Mouse (Mus musculus): ENCODE results near the gene Capn13. TPM values are rescaled to one million over a fixed set of nuclear protein-coding genes. Genes with fewer than 3 reads are reported as not detected.
"Not testable (repeated sequence)": the region's sequence is repeated elsewhere in the genome, so short reads cannot be mapped to it uniquely, and the experiment has no call there.

Capn13 gene
- total RNA-seq, 2 experiments from 2014 or later, result not detected

GRCm38 (mm10) chr17:73342673-73343072 is 58.0 kb downstream of the Capn13 start:
- no peak for DNase-seq

DNA sequence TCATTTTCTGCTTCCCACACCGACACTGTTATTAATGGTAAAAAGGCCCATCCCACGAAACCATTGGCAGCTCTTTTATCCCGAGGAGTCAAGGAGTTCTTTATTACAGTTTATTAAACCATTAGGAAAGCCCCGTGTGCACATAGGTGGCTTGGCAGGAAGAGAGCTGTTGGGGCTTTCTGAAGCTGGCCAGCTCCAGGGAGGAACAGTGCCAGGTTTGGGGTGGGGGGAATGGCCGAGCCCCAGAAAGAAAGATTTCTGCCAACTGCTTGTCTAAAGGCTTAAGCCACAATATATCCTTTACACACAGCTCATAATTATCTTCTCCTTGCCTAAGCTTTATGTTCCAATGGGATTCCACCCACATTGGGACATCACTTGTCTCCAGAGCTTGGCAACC is 71.6 kb downstream of the Capn13 start:
- DNase-seq, result no peak

DNA sequence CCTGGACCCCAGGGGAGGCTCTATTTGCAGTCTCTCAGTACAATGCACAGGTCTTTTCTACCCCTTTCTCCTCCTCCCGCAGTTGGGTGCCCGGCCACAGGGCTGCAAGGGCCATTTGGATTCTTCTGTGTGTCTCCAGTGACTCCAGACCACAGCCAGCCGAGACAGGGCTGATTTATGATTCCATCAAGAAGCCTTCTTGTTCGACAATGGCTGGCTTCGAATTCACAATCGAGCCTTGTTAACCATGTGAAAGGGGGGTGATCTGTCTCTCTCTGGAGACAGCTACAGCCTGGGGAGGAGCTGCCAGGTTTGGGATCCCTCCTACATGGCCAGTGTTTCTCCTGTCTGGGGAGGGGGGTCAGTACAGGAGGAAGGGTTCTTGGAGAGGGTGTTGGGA is 75.4 kb downstream of the Capn13 start:
- no peak for DNase-seq

DNA sequence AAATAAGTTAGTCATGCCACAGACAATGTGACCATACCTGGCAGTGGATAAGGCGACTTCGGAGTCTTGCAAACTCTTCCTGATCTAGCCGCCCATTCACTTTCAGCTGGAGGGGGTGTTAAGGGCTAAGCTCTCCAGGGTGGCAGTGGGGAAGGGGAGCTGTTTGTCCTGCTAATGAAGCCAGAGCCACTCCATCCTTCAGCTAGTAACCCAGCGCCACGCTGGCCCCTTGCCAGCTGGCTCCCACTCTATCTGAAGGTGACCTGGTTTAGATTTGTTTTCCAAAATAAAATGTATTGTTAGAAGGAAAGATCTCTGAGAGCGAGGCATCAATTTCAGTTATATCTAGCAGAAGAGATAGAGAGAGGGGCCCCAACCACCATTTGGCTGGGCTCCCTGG is 75.9 kb downstream of the Capn13 start:
- no peak for DNase-seq

DNA sequence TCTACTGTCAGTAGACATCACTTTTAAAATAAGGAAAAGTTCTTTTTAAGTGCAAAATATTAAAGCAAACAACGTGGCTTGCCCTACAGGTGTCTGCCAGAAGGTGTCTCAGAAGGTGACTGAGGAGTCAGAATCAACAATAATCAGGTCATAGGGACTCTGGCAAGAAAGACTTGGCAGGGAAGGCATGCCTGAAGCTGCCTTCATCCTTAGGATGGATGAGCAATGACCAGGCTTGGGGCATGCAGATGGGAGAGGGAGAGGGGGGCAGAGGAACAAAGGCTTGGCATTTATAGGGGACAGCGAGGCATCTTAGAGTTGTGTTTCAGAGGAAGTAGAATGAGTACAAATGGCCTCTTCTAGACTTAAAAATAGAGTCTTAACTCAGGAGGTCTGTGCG is 76.7 kb downstream of the Capn13 start:
- DNase-seq, result no peak

- DNase-seq, result no peak
These were observed 85.9 kb downstream of the Capn13 start for GRCm38 (mm10) chr17:73314786-73315185.

- DNase-seq, result no peak
These were observed 89.2 kb downstream of the Capn13 start for GRCm38 (mm10) chr17:73311491-73311890.

DNA sequence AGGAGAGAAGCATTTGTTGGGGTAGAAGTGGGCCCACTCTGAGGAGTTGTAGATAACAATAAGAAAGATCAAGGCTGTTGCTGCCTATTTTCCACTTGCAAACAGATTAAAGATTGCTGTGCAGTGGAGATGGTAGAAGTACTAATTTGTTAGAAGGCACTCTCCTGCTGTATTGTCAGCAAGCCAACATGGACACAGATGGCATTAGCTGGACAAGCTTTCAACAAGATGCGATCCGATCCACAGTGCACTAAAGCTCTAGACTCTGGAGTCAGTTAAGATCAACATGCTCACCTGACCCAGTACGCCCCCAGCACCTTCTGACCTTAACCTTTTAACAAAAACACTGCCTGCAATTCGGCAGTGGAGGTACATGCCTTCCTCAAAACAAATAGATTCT is 92.0 kb downstream of the Capn13 start:
- no peak for DNase-seq

DNA sequence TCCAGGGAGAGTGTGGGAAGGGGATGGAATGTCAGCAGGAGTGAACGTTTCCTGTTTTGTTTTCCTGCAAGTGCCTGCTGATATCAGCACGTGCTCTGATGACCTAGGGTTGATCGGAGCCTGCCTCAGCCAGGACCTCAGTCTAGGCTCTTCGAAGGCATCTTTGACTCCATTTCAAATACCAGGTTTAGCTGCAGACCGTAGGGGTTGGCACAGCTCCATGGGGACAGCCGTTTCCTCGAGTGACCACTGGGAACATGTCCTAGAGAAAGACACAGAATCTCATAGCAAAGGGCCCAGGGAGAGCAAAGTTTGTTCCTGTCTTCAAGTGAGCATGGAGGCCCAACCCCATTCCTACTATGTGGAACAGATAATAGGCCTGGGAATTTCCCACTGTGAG is 94.0 kb downstream of the Capn13 start:
- DNase-seq, result no peak

GRCm38 (mm10) chr17:73305622-73306021 is 95.0 kb downstream of the Capn13 start:
- peak; percentile 29 to 37 for DNase-seq

DNA sequence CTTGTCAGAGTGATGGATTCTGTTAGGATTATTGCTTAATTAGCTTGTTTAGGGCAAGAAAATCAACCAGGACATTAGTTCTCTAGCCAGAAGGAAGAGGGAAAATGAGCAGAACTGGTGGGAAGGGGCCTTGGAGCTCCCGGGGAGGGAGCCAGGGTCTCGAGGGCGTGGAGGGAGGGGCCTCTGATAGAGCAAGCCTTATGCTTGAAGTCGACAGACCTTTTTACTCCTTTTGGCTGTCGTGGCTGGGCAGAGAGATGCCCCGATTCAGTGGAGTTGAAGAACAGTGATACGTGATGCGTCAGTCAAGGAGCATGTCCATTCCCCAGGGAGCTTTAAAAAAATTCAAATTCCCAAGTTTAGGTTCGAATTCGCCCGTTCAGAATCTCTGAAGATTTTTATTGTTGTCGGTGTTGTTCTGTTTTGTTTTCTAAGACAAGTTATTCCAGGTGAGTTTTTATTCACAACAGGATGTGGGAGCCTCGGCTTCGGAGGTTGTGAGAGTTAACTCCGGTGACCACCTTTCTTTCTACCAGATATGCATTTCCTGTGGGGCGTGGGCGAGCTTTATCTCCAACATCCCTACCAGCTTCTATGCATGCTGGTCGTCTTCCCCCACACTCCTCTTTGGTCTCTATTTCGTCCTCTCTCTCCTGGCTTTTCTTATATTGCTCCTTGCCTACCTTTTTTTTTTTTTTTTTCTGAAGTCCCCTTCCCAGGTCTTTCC is 96.4 kb downstream of the Capn13 start:
- DNase-seq, result no peak

GRCm38 (mm10) chr17:73303676-73304075 is 97.0 kb downstream of the Capn13 start:
- DNase-seq, result no peak

DNA sequence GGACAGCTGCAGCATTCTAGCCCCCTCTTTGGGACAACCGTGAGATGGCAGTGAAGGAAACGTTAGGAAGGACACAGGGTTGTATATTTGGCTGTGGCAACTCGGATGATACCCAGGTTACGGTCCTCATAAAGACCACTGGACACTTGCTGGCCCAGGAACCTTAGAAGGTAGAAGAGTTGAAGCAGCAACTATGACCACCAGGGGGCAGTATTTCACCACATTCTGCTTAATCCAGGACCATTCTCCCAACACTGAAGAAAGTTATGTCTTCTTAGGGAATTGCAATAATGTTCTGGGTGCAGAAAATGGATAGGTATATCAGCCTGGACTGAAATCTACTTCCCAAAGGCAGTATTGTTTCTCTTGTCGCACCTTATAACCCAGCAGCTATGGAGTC is 97.4 kb downstream of the Capn13 start:
- DNase-seq, result peak; percentile 39 to 75

GRCm38 (mm10) chr17:73302104-73302503 is 98.6 kb downstream of the Capn13 start:
- peak; percentile 51 to 68 for DNase-seq

GRCm38 (mm10) chr17:73301258-73302050 is 99.2 kb downstream of the Capn13 start:
- DNase-seq, result peak; percentile 28 to 59

- DNase-seq, result no peak
These were observed 100.4 kb downstream of the Capn13 start for GRCm38 (mm10) chr17:73300147-73300880.

- DNase-seq, result no peak
These were observed 101.7 kb downstream of the Capn13 start for GRCm38 (mm10) chr17:73298981-73299380.

DNA sequence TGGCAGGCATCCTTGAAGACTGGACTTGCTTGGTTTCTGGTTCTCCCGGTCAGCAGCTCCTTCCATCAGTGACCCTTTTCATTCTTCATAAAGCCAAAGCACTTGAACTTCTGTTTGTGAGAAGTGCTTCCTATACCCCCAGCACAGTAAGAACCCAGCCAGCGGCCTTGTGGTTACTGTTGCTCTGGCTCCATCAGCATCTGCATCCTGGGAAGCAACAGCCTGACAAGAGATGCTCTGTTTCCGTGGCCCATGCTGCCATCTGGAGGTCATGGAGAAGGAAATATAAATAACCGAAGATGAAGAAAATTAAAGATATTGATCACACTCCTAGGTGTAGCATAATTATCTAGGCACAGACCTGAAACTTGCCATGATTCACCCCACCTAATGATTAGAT is 103.8 kb downstream of the Capn13 start:
- peak; percentile 43 to 62 for DNase-seq

GRCm38 (mm10) chr17:73293237-73293636 is 107.4 kb downstream of the Capn13 start:
- no peak for DNase-seq

GRCm38 (mm10) chr17:73284301-73284700 is 116.4 kb downstream of the Capn13 start:
- no peak for DNase-seq

DNA sequence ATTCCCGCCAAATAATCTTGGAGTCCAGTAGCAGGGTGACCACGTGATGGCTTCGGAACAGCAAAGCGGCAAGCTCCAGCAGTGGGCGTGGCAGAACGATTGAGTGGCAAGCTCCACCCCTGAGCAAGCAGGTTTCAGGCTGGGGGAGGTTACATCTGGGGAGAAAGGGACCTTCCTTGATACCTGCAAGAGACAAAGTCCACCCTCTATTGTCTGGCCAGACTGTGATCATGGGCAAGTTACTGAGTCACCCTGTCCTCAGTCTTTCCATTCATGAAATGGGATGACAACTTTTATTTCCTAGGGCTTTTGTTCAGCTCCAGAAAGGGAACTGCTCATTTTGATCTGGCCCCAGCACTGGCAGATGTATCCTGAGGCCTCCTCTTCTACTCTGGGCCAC is 118.0 kb downstream of the Capn13 start:
- not testable (repeated sequence) for DNase-seq

DNA sequence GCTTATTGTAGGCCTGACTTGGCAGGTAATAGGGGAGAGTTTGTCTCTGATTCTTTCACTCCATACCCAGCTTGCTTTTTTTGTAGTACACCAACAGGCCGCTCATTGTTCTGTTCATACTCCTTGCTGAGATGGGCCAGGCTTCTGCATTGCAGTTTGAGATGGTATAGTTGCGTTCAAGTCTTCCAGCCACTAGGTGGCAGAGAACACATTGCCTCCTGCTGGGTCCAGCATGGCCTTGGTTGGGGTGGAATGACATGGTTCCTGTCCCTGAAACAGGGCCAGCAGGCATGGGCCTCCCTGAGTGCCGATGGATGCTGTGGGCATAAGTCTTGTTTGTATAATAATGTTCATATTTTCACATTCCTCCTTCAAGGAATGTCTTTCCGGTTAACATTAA is 122.9 kb downstream of the Capn13 start:
- no peak for DNase-seq

DNA sequence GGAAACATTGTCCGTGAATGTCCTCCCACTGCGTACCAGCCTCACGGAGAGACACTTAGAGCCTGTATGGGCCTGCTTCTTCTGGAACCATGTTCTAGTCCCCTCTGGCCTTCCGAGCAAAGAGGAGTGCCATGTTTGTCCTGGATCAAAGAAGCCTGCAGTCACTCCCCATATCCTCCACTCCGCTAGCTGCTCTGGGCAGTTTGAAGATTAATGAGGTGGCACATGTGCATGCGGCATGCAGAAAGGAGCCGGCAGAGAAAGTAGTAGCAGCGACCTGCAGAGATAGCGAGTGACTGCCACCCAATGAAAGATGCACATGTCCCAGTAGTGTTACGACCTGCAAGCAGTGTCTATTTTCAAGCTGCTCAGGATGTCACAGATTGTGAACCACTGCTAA is 125.6 kb downstream of the Capn13 start:
- DNase-seq, result no peak
